Mouse (Mus musculus) embryonic facial prominence, embryonic 13.5 days (tissue): Measurements from ENCODE around the gene Lta. TPM values are rescaled to one million over a fixed set of nuclear protein-coding genes. Genes with fewer than 3 reads are reported as not detected.

Source experiments
- ATAC-seq: fragments of 200-750 bp; cut with Nextera tagmentation; 2 replicates; pipeline ENCODE4 v1.8.0; 2017; ENCODE audit warnings: low read depth; ENCODE audit not compliant: insufficient number of reproducible peaks, insufficient read depth, low FRiP score, low TSS enrichment
- H3K27ac ChIP-seq: fragments of 300-500 bp; sonication (generic); 2 replicates; pipeline ENCODE4 v1.5.1; 2015; ENCODE audit warnings: moderate library complexity, mild to moderate bottlenecking, inconsistent platforms
- H3K27me3 ChIP-seq: fragments of 300-500 bp; sonication (generic); 2 replicates; pipeline ENCODE4 v1.6.1; 2015; ENCODE audit warnings: mild to moderate bottlenecking, inconsistent platforms
- H3K36me3 ChIP-seq: fragments of 300-500 bp; sonication (generic); 2 replicates; pipeline ENCODE4 v1.6.1; 2015; ENCODE audit warnings: mild to moderate bottlenecking, inconsistent platforms
- H3K4me1 ChIP-seq: fragments of 300-500 bp; sonication (generic); 2 replicates; pipeline ENCODE4 v1.6.1; 2015; ENCODE audit warnings: inconsistent platforms
- H3K4me2 ChIP-seq: fragments of 300-500 bp; sonication (generic); 2 replicates; pipeline ENCODE4 v1.6.1; 2015; ENCODE audit warnings: moderate library complexity, mild to moderate bottlenecking, inconsistent platforms
- H3K4me3 ChIP-seq: fragments of 300-500 bp; sonication (generic); 2 replicates; pipeline ENCODE4 v1.5.1; 2015; ENCODE audit warnings: mild to moderate bottlenecking, inconsistent platforms
- H3K9ac ChIP-seq: fragments of 300-500 bp; sonication (generic); 2 replicates; pipeline ENCODE4 v1.6.1; 2015; ENCODE audit warnings: mild to moderate bottlenecking, inconsistent platforms
- H3K9me3 ChIP-seq: fragments of 300-500 bp; sonication (generic); 2 replicates; pipeline ENCODE4 v1.6.1; 2016; ENCODE audit warnings: inconsistent platforms
- WGBS: fragments of 180-500 bp; shearing (Covaris S2); methylation state at CpG from one replicate; pipeline ENCODE4 v1.1.7; 2015; ENCODE audit warnings: mixed read lengths; 5-methylcytosine and 5-hydroxymethylcytosine counted together
- polyA plus RNA-seq: library from polyadenylated mRNA; unstranded; fragments of >200 nt; fragmentation: Nextera tagmentation; extraction: Ambion mirVana; gene quantifications from 2 replicates; pipeline ENCODE4 v1.2.1, GENCODE M21; 2015

Lta gene
- polyA plus RNA-seq = 0.24 TPM in 1 of 2 replicates, not detected in the other

DNA sequence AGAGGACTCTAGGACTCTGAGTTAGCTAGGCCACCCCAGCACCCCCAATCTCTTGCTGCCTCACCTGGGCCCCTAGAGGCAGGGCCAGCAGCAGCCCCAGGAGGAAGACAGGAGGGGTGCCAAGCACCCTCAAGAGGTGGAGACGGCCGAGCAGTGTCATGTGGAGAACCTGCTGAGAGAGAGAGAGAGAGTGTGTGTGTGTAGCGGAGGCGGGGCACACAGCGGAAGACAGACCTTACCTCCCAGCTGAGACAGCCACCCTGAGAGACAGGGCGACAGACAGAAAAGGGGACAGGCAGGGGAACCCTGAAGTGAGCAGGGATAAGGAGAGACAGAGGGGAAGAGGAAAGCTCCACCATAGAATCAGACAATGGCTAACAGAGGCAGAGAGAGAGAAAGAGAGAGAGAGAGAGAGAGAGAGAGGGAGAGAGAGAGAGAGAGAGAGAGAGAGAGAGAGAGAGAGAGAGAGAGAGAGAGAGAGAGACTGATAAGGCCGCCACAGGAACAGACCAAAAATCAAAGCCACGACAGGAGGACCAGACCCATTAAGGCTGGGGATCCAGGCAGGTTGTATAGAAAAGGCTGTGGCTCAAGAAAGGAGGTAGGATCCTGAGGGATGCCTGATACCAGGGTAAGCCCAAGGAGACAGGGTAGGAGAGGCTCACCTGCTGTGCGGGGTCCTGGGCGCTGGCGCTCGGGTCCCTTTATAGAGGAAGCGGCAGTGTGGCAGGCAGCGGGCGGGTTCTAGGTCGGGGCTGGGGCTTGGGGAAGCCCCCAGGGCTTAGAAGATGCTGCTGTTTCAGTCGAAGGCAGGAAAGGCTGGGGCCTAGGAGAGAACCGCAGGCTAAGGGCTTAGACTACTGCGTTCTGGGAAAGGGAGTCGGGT is at the start of gene Lta:
Gene Lta (minus strand): TSS at position 858 of the 886 bp plus-strand sequence.
- Histone ChIP-seq H3K4me3 (no peak within 1 kb of the TSS), H3K27ac (no peak within 1 kb of the TSS), H3K27me3 (peaks cover 58% of the 10 kb centered on the region), H3K4me2 (no peak within 1 kb of the TSS), H3K9me3 (no peaks in the 10 kb centered on the region), H3K4me1 (no peaks in the 10 kb centered on the region; the same call in 1 of the 2 replicates), H3K36me3 (no peaks in the 10 kb centered on the region), H3K9ac (0 out of 2 replicates have a peak within 1 kb of the TSS, but pooled peaks have one; percentile 16)
- no peak for ATAC-seq
- 21% methylated on average over 20 of the region's 20 CpGs for WGBS

- Histone ChIP-seq H3K4me3 (no peak overlapping the region), H3K9ac (no peak overlapping the region), H3K4me1 (0 out of 2 replicates have a peak, but pooled peaks cover 4% of the 10 kb centered on the region), H3K9me3 (no peaks in the 10 kb centered on the region), H3K27ac (no peak overlapping the region), H3K36me3 (peaks cover 47% of the 10 kb centered on the region), H3K27me3 (peaks cover 3% of the 10 kb centered on the region), H3K4me2 (no peak overlapping the region)
- WGBS = 58% methylated on average over 11 of the region's 11 CpGs
- ATAC-seq = peak; percentile 33; the same call in 1 of the 2 replicates
These were observed 49.3 kb upstream of the Lta start for GRCm38 (mm10) chr17:35254241-35255098.

DNA sequence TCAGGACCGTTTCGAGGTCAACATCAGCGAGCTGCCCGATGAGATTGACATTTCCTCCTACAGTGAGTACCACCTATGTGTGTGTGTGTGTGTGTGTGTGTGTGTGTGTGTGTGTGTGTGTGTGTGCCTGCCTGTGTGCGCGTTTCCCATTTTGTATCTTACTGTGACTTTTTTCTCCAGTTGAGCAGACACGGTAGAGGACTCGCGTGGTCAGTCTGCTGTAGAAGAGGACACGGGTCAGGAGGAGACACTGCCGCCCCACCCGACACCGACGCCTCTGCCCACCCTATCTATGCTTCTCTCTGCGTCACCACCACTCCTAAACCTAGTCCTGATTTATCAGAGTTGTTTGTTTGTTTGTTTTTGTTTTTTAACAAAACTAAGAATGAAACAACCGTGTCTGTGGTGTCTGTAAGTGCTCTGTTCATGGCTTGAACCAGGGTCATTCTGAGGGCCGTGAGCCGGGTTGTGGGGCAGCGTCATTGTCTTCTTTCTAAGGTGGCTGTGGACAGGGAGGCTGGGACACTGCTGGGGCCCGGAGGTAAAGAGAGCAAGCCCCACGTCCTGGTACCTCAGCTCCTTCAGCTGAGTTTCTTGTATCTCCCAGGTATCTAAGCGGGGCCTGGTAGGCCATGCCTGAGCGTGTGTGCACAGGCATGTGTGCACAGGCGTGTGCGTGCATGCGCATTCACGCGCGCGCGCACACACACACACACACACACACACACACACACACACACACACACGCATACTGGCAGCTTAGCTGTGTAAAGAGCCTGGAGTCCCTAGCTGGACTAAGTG is 48.3 kb upstream of the Lta start:
- Histone ChIP-seq H3K4me2 (no peak overlapping the region), H3K4me1 (0 out of 2 replicates have a peak, but pooled peaks cover 4% of the 10 kb centered on the region), H3K36me3 (peaks cover 57% of the 10 kb centered on the region), H3K9ac (no peak overlapping the region), H3K4me3 (no peak overlapping the region), H3K9me3 (no peaks in the 10 kb centered on the region), H3K27me3 (no peaks in the 10 kb centered on the region), H3K27ac (no peak overlapping the region)
- 90% methylated on average over 32 of the region's 32 CpGs for WGBS
- ATAC-seq = no peak

DNA sequence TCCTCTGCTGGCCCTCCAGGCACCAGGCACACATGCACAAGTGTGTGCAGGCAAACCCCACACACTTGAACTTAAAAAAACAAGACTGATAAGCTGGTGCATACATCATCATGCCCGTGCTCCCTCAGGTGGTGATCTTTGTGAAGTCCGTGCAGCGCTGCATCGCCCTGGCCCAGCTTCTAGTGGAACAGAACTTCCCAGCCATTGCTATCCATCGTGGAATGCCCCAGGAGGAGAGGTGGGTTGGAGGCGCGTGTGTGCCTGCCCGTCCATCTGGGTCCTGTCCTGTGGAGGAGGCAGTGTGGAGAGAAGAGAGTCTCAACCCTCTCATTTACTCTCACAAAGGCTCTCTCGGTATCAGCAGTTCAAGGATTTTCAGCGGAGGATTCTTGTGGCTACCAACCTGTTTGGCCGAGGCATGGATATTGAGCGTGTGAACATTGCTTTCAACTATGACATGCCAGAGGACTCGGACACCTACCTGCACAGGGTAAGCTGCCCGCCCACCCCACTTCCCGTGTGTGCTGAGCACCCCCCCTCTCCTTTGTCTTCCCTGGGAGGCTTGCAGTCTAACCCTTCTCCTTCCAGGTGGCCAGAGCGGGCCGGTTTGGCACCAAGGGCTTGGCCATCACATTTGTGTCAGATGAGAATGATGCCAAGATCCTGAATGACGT is 47.6 kb upstream of the Lta start:
- Histone ChIP-seq H3K4me3 (no peak overlapping the region), H3K4me1 (0 out of 2 replicates have a peak, but pooled peaks cover 4% of the 10 kb centered on the region), H3K27ac (no peak overlapping the region), H3K27me3 (no peaks in the 10 kb centered on the region), H3K4me2 (no peak overlapping the region), H3K9me3 (no peaks in the 10 kb centered on the region), H3K36me3 (peaks cover 64% of the 10 kb centered on the region), H3K9ac (no peak overlapping the region)
- ATAC-seq = no peak
- WGBS = 84% methylated on average over 18 of the region's 18 CpGs

DNA sequence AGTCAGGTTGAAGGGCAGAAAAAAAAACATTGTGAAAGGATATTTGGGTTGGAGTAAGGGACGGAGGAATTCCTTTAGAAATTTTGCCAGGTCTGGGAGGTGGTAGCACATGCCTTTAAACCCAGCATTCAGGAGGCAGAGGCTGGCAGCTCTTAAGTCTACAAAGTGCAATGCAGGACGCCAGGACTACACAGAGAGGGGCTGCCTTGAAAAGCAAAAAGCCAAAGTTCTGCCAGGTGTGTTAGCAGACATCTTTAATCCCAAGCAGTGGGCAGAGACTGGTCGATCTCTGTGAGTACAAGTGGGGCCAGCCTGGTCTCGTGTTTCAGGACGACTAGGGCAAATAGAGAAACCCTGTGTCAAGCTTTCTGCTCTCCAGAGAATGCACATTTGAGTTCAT is 46.8 kb upstream of the Lta start:
- Histone ChIP-seq H3K4me2 (no peak overlapping the region), H3K9me3 (no peaks in the 10 kb centered on the region), H3K36me3 (peaks cover 72% of the 10 kb centered on the region), H3K4me1 (0 out of 2 replicates have a peak, but pooled peaks cover 4% of the 10 kb centered on the region), H3K27me3 (no peaks in the 10 kb centered on the region), H3K27ac (no peak overlapping the region), H3K9ac (no peak overlapping the region), H3K4me3 (no peak overlapping the region)
- WGBS = 74% methylated on average over 5 of the region's 5 CpGs
- ATAC-seq = no peak

DNA sequence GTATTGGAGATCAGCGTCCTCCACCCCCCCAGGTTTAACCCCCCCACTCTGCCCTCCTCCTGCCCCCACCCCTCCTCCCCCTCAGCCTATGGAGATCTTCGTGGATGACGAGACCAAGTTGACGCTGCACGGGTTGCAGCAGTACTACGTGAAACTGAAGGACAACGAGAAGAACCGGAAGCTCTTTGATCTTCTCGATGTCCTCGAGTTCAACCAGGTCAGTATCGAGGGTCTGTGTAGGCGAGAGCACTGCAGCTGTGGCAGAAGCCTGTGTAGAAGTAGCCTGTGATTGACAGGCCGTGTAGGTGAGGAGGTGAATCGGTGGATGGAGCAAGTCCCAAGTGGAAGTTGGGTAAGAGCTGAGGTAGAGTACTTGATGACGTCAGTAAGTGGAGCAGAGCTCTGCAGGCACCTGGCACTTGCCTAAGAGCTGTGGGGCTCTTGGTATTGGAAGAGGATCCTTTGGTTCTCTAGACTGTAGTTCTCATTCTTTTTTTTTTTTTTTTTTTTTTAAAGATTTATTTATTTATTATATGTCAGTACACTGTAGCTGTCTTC is 46.1 kb upstream of the Lta start:
- Histone ChIP-seq H3K9ac (no peak overlapping the region), H3K9me3 (no peaks in the 10 kb centered on the region), H3K27ac (no peak overlapping the region), H3K4me3 (no peak overlapping the region), H3K27me3 (no peaks in the 10 kb centered on the region), H3K4me1 (peaks cover 5% of the 10 kb centered on the region), H3K4me2 (no peak overlapping the region), H3K36me3 (peaks cover 79% of the 10 kb centered on the region)
- 81% methylated on average over 15 of the region's 15 CpGs for WGBS
- ATAC-seq = no peak

- H3K4me3 ChIP-seq = no peak overlapping the region
- H3K9me3 ChIP-seq = no peaks in the 10 kb centered on the region
- peaks cover 12% of the 10 kb centered on the region for H3K4me1 ChIP-seq
- peaks cover 87% of the 10 kb centered on the region for H3K36me3 ChIP-seq
- H3K4me2 ChIP-seq = no peak overlapping the region
- H3K9ac ChIP-seq = no peak overlapping the region
- 87% methylated on average over 3 of the region's 3 CpGs for WGBS
- H3K27me3 ChIP-seq = no peaks in the 10 kb centered on the region
- H3K27ac ChIP-seq = no peak overlapping the region
- ATAC-seq = no peak
These were observed 45.4 kb upstream of the Lta start for GRCm38 (mm10) chr17:35250348-35251120.

DNA sequence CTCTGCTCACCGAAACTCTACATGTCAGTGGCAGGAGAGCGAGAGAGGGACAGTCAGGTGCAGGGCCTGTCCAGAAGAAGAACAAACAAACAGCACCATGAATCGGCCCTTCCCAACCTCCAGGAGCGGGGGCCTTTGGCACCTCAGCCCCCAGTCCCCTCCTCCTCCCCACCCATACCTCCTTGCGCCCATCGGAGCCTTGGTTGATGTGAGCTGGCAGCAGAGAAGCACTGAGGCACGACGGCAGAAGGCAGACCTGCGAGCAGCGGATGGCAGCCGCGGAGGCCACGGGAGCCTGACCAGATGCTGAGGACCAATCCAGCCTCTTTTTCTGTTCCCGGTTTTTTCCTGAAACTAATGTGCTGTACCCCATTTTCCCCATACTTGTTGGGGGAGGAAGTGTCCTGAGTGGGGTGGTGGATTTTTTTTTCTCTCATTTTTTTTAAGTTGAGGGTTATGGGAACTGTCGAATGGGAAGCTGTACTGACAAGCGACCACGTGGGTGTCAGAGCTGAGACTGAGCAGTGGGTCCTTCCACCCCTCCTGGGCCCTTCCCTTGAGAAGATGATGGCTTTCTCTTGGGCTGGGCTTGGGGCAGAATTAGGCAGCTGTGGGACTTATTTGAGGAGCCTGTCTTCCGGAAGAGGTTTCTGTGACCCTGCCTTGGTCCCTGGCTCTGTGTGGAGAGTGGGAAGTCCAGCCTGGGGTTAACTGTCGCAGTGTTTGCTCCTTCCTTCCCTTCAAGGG is 44.5 kb upstream of the Lta start:
- no peak overlapping the region for H3K4me3 ChIP-seq
- ATAC-seq = no peak
- no peaks in the 10 kb centered on the region for H3K27me3 ChIP-seq
- peaks cover 96% of the 10 kb centered on the region for H3K36me3 ChIP-seq
- no peak overlapping the region for H3K27ac ChIP-seq
- WGBS = 88% methylated on average over 19 of the region's 19 CpGs
- H3K4me1 ChIP-seq = peaks cover 21% of the 10 kb centered on the region
- H3K4me2 ChIP-seq = no peak overlapping the region
- H3K9me3 ChIP-seq = no peaks in the 10 kb centered on the region
- no peak overlapping the region for H3K9ac ChIP-seq

GRCm38 (mm10) chr17:35248986-35249385 is 43.8 kb upstream of the Lta start:
- no peaks in the 10 kb centered on the region for H3K27me3 ChIP-seq
- no peak overlapping the region for H3K4me2 ChIP-seq
- H3K4me1 ChIP-seq = peaks cover 28% of the 10 kb centered on the region
- peaks cover 99% of the 10 kb centered on the region for H3K36me3 ChIP-seq
- no peak for ATAC-seq
- H3K27ac ChIP-seq = no peak overlapping the region
- WGBS = 90% methylated on average over 14 of the region's 14 CpGs
- no peak overlapping the region for H3K9ac ChIP-seq
- H3K4me3 ChIP-seq = no peak overlapping the region
- no peaks in the 10 kb centered on the region for H3K9me3 ChIP-seq
